Mouse (Mus musculus) ovary, adult 2 months (tissue): ENCODE data around the gene 1810010H24Rik. TPM values are rescaled to one million over a fixed set of nuclear protein-coding genes. Genes with fewer than 3 reads are reported as not detected.

ENCODE experiments used
- polyA plus RNA-seq: library from polyadenylated mRNA; depleted of rRNA; stranded (reverse); fragments of >200 nt; gene quantifications from 2 replicates; pipeline ENCODE4 v1.2.3, GENCODE M21; 2012; rRNA removed

Gene 1810010H24Rik
- 7.6 and 7.7 TPM in 2 replicates for polyA plus RNA-seq

GRCm38 (mm10) chr11:107025411-107026321, at the start of gene 1810010H24Rik:
Gene 1810010H24Rik, plus strand, starts transcription at chr11:107025681.

GRCm38 (mm10) chr11:106999151-106999948, 26.1 kb upstream of the 1810010H24Rik start, which contains the start of gene Kpna2:
Gene Kpna2, minus strand, starts transcription at chr11:106999541.

Other genes starting within 250 kb of the 1810010H24Rik start
- gene Polg2, start 246.1 kb upstream of the 1810010H24Rik start, polyA plus RNA-seq, result 8.5 and 10.7 TPM in 2 replicates
- 676 and 1,661 TPM in 2 replicates for gene Ddx5, start 236.5 kb upstream of the 1810010H24Rik start, polyA plus RNA-seq
- gene Cep95, start 236.4 kb upstream of the 1810010H24Rik start, polyA plus RNA-seq, result 1.8 and 2.8 TPM in 2 replicates
- gene Smurf2, start 105.0 kb upstream of the 1810010H24Rik start, polyA plus RNA-seq, result 6.3 TPM in 2 replicates
- gene Kpna2, start 26.1 kb upstream of the 1810010H24Rik start, polyA plus RNA-seq, result 25.7 and 27.9 TPM in 2 replicates
- gene Bptf, start 106.4 kb downstream of the 1810010H24Rik start, polyA plus RNA-seq, result 23.0 and 25.1 TPM in 2 replicates
- gene Nol11, start 163.7 kb downstream of the 1810010H24Rik start, polyA plus RNA-seq, result 6.2 and 7.1 TPM in 2 replicates